Mouse (Mus musculus): ENCODE data around the gene Rtbdn.

DNA sequence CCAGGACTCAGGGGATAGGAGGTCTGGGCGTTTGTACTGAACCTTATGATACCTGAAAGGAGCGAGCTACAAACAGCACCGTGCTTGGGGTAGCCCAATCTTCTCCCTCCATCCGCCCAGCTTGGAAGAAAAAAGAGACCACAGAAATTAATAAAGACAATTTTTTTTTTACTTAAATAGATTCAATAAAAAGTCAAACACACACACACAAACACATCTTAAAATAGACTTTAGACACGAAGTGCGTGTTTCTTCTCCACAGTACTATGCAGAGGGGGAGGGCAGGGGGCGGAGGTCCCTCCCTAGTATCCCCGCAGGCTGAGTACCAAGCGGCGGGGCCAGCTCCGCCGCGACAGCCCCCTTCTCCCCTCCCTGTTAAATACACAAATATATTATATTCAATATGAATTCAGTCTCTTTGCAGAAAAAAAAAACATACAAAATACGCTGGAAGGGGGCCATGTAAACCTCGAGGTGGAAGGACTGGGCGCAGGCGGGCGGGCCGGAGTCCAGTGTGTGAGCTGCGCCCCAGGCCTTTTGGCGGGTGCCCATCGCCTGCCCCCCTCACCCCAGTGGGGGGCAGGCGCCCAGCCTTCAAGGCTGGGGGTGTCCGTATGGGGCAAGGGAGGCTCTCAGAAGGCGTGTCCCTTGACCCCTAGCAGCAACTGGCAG lies 30.1 kb downstream of the Rtbdn start:
- TF ChIP-seq CTCF (IDR thresholded peaks at IDR 0.05; ENCODE audit: low read depth, low read length) (no peak), POLR2A (IDR thresholded peaks at IDR 0.05; ENCODE audit: borderline replicate concordance, low read depth, low read length) (no peak)
